Mouse (Mus musculus) small intestine, adult 2 months (tissue): ENCODE results near the gene Upk1a.

Experiments
- CTCF ChIP-seq: fragments of 200-500 bp; IDR thresholded peaks from 2 replicates; pipeline ENCODE4 v1.5.1; 2012; ENCODE audit warnings: low read depth, mild to moderate bottlenecking, control low read depth, inconsistent platforms, low read length, moderate library complexity, mixed read lengths; ENCODE audit not compliant: insufficient replicate concordance, insufficient read length; ENCODE audit errors: extremely low read depth
- POLR2A ChIP-seq: fragments of 200-500 bp; IDR thresholded peaks from 2 replicates; pipeline ENCODE4 v1.6.1; 2012; ENCODE audit warnings: low read depth, mild to moderate bottlenecking, control low read depth, inconsistent platforms, low read length, moderate library complexity

- no peak for TF ChIP-seq POLR2A
- TF ChIP-seq CTCF, result no peak
Observed at GRCm38 (mm10) chr7:30615049-30615760, 2.6 kb upstream of the Upk1a start.
